Mouse (Mus musculus): ENCODE results near the gene Capg.

Capg gene

GRCm38 (mm10) chr6:72607676-72608075, 63.5 kb downstream of the Capg start:
- no peak for DNase-seq (ENCODE audit: low spot score in 2 of 2)

GRCm38 (mm10) chr6:72608662-72609184, 64.5 kb downstream of the Capg start:
- no peak for DNase-seq (ENCODE audit: low spot score in 2 of 2)

- no peak for DNase-seq (ENCODE audit: low spot score in 2 of 2)
Observed at GRCm38 (mm10) chr6:72610261-72610660, 66.1 kb downstream of the Capg start.

All from spleen, postnatal 10 days (tissue).